Mouse (Mus musculus): ENCODE data around the gene Hnrnpll. TPM values are rescaled to one million over a fixed set of nuclear protein-coding genes. Genes with fewer than 3 reads are reported as not detected.

The Hnrnpll gene
- polyA plus RNA-seq, 1 experiment, result 2.5 TPM

- H3K9me3 ChIP-seq (ENCODE audit: control insufficient read depth, low read length), result no peaks in the 10 kb centered on the region
- no peaks in the 10 kb centered on the region for H3K36me3 ChIP-seq (ENCODE audit: control insufficient read depth)
- no peak overlapping the region for H3K4me3 ChIP-seq (replicated peaks)
- no peaks in the 10 kb centered on the region for H3K4me1 ChIP-seq (ENCODE audit: control insufficient read depth)
- 0 out of 2 replicates have a peak, but pooled peaks cover 2% of the 10 kb centered on the region for H3K27me3 ChIP-seq (ENCODE audit: control insufficient read depth)
- TF ChIP-seq GATA1 (IDR thresholded peaks at IDR 0.05; ENCODE audit: low read length), result no peak
- no peak for TF ChIP-seq TAL1 (IDR thresholded peaks at IDR 0.05; ENCODE audit: low read length)
Observed at GRCm38 (mm10) chr17:79992114-79992513, 70.0 kb downstream of the Hnrnpll start.

GRCm38 (mm10) chr17:79991166-79991958 lies 70.8 kb downstream of the Hnrnpll start:
- H3K27me3 ChIP-seq (ENCODE audit: control insufficient read depth), result 0 out of 2 replicates have a peak, but pooled peaks cover 2% of the 10 kb centered on the region
- TF ChIP-seq TAL1 (IDR thresholded peaks at IDR 0.05; ENCODE audit: low read length) (no peak), GATA1 (IDR thresholded peaks at IDR 0.05; ENCODE audit: low read length) (no peak)
- H3K9me3 ChIP-seq (ENCODE audit: control insufficient read depth, low read length), result no peaks in the 10 kb centered on the region
- H3K4me3 ChIP-seq (replicated peaks), result no peak overlapping the region
- H3K36me3 ChIP-seq (ENCODE audit: control insufficient read depth), result no peaks in the 10 kb centered on the region
- H3K4me1 ChIP-seq (ENCODE audit: control insufficient read depth), result no peaks in the 10 kb centered on the region

GRCm38 (mm10) chr17:79990161-79990560 lies 72.0 kb downstream of the Hnrnpll start:
- TF ChIP-seq GATA1 (IDR thresholded peaks at IDR 0.05; ENCODE audit: low read length) (no peak), TAL1 (IDR thresholded peaks at IDR 0.05; ENCODE audit: low read length) (no peak)
- Histone ChIP-seq H3K9me3 (ENCODE audit: control insufficient read depth, low read length) (peaks cover 2% of the 10 kb centered on the region; the same call in 1 of the 2 replicates), H3K4me1 (ENCODE audit: control insufficient read depth) (no peaks in the 10 kb centered on the region)

GRCm38 (mm10) chr17:79984450-79984849 lies 77.7 kb downstream of the Hnrnpll start:
- peaks cover 10% of the 10 kb centered on the region for H3K4me1 ChIP-seq (ENCODE audit: control insufficient read depth)
- H3K4me3 ChIP-seq (replicated peaks), result no peak overlapping the region
- 0 out of 2 replicates have a peak, but pooled peaks cover 4% of the 10 kb centered on the region for H3K27me3 ChIP-seq (ENCODE audit: control insufficient read depth)
- TF ChIP-seq GATA1 (IDR thresholded peaks at IDR 0.05; ENCODE audit: low read length) (no peak), TAL1 (IDR thresholded peaks at IDR 0.05; ENCODE audit: low read length) (no peak)
- no peaks in the 10 kb centered on the region for H3K36me3 ChIP-seq (ENCODE audit: control insufficient read depth)
- H3K9me3 ChIP-seq (ENCODE audit: control insufficient read depth, low read length), result peaks cover 2% of the 10 kb centered on the region; the same call in 1 of the 2 replicates

More at GRCm38 (mm10) chr17:79990161-79990560, 72.0 kb downstream of the Hnrnpll start:
- Histone ChIP-seq H3K36me3 (ENCODE audit: control insufficient read depth) (no peaks in the 10 kb centered on the region), H3K27me3 (ENCODE audit: control insufficient read depth) (0 out of 2 replicates have a peak, but pooled peaks cover 5% of the 10 kb centered on the region), H3K4me3 (replicated peaks) (no peak overlapping the region)

GRCm38 (mm10) chr17:79982955-79983529 lies 79.1 kb downstream of the Hnrnpll start:
- H3K4me3 ChIP-seq (replicated peaks), result no peak overlapping the region
- TF ChIP-seq GATA1 (IDR thresholded peaks at IDR 0.05; ENCODE audit: low read length) (no peak), TAL1 (IDR thresholded peaks at IDR 0.05; ENCODE audit: low read length) (no peak)
- H3K4me1 ChIP-seq (ENCODE audit: control insufficient read depth), result peaks cover 10% of the 10 kb centered on the region
- H3K27me3 ChIP-seq (ENCODE audit: control insufficient read depth), result 0 out of 2 replicates have a peak, but pooled peaks cover 2% of the 10 kb centered on the region
- H3K9me3 ChIP-seq (ENCODE audit: control insufficient read depth, low read length), result peaks cover 2% of the 10 kb centered on the region; the same call in 1 of the 2 replicates
- no peaks in the 10 kb centered on the region for H3K36me3 ChIP-seq (ENCODE audit: control insufficient read depth)

- peaks cover 13% of the 10 kb centered on the region for H3K4me1 ChIP-seq (ENCODE audit: control insufficient read depth)
- no peak overlapping the region for H3K4me3 ChIP-seq (replicated peaks)
- TF ChIP-seq TAL1 (IDR thresholded peaks at IDR 0.05; ENCODE audit: low read length) (no peak), GATA1 (IDR thresholded peaks at IDR 0.05; ENCODE audit: low read length) (no peak)
Observed at GRCm38 (mm10) chr17:79982548-79982947, 79.6 kb downstream of the Hnrnpll start.

GRCm38 (mm10) chr17:79981758-79982481 lies 80.2 kb downstream of the Hnrnpll start:
- H3K36me3 ChIP-seq (ENCODE audit: control insufficient read depth), result no peaks in the 10 kb centered on the region
- H3K27me3 ChIP-seq (ENCODE audit: control insufficient read depth), result 0 out of 2 replicates have a peak, but pooled peaks cover 2% of the 10 kb centered on the region
- peaks cover 2% of the 10 kb centered on the region; the same call in 1 of the 2 replicates for H3K9me3 ChIP-seq (ENCODE audit: control insufficient read depth, low read length)
- no peak overlapping the region for H3K4me3 ChIP-seq (replicated peaks)
- TF ChIP-seq TAL1 (IDR thresholded peaks at IDR 0.05; ENCODE audit: low read length) (no peak), GATA1 (IDR thresholded peaks at IDR 0.05; ENCODE audit: low read length) (no peak)
- peaks cover 13% of the 10 kb centered on the region for H3K4me1 ChIP-seq (ENCODE audit: control insufficient read depth)

More at GRCm38 (mm10) chr17:79982548-79982947, 79.6 kb downstream of the Hnrnpll start:
- no peaks in the 10 kb centered on the region for H3K36me3 ChIP-seq (ENCODE audit: control insufficient read depth)
- 0 out of 2 replicates have a peak, but pooled peaks cover 2% of the 10 kb centered on the region for H3K27me3 ChIP-seq (ENCODE audit: control insufficient read depth)
- peaks cover 2% of the 10 kb centered on the region; the same call in 1 of the 2 replicates for H3K9me3 ChIP-seq (ENCODE audit: control insufficient read depth, low read length)

- Histone ChIP-seq H3K9me3 (ENCODE audit: control insufficient read depth, low read length) (peaks cover 2% of the 10 kb centered on the region; the same call in 1 of the 2 replicates), H3K4me3 (replicated peaks) (no peak overlapping the region), H3K4me1 (ENCODE audit: control insufficient read depth) (peaks cover 14% of the 10 kb centered on the region), H3K27me3 (ENCODE audit: control insufficient read depth) (0 out of 2 replicates have a peak, but pooled peaks cover 2% of the 10 kb centered on the region), H3K36me3 (ENCODE audit: control insufficient read depth) (no peaks in the 10 kb centered on the region)
- TF ChIP-seq GATA1 (IDR thresholded peaks at IDR 0.05; ENCODE audit: low read length) (no peak), TAL1 (IDR thresholded peaks at IDR 0.05; ENCODE audit: low read length) (no peak)
Observed at GRCm38 (mm10) chr17:79981348-79981747, 80.8 kb downstream of the Hnrnpll start.
